Mouse (Mus musculus) spleen, adult 18-20 months (tissue): ENCODE results near the gene Nucb2.

Source experiments
- DNase-seq, 2 experiments: peaks; one replicate each; pipeline ENCODE4 v3.0.0; 2022; ENCODE audit warnings: mixed read lengths in 2 of 2

Nucb2 gene

GRCm38 (mm10) chr7:116529793-116530192 lies 25.6 kb downstream of the Nucb2 start:
- DNase-seq = no peak

DNA sequence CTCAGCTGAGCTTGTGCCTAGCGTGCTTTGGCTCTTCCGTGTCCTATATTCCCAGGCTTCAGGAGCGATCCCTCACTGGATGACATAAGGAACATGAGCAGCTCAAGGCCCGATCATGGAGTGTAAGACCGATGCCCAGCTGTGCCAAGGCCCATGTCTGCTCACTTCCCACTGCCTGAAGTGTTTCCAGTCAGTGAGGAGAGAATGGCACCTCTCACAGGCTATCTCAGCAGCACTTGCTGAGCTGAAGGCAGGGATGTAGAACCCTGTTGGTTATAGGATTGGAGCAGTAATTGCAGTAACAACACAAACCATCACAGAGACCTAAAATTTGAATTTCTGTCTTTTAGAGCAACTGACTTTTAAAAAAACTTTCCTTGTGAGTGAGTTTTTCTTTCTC lies 26.3 kb downstream of the Nucb2 start:
- no peak for DNase-seq

DNA sequence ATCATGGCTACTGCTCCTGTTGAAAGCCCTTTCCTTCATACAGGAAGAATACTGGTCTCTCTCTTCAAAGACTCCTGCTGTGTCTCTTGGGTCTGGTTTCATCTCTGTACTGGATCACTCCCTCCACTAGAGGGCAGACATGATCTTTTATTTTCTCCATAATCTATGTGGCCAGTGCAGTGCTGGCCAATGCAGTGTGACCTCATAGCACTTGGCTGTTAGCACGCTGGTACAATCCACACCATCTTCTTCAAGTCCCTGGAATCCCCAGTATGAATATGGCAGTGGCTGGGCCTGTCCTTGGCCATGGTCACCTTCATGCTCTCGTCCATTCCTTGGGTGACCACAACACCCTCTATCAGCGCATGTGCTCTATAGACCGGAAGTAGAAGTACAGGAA lies 27.1 kb downstream of the Nucb2 start:
- DNase-seq = no peak

GRCm38 (mm10) chr7:116556834-116557233 lies 52.7 kb downstream of the Nucb2 start:
- DNase-seq = no peak

- DNase-seq = no peak
Measured at GRCm38 (mm10) chr7:116574551-116574950, 70.4 kb downstream of the Nucb2 start.
